Mouse (Mus musculus) limb, embryonic 12.5 days (tissue): Measurements from ENCODE around the gene Tcaf2. TPM values are rescaled to one million over a fixed set of nuclear protein-coding genes. Genes with fewer than 3 reads are reported as not detected.

Experiments
- ATAC-seq: fragments of 200-750 bp; cut with Nextera tagmentation; 2 replicates; pipeline ENCODE4 v1.8.0; 2017; ENCODE audit warnings: low read depth, moderate TSS enrichment; ENCODE audit not compliant: insufficient number of reproducible peaks, insufficient read depth, low FRiP score, low TSS enrichment
- H3K27ac ChIP-seq: fragments of 300-500 bp; sonication (generic); 2 replicates; pipeline ENCODE4 v1.5.1; 2016; ENCODE audit warnings: mild to moderate bottlenecking, moderate library complexity
- H3K27me3 ChIP-seq: fragments of 300-500 bp; sonication (generic); 2 replicates; pipeline ENCODE4 v1.6.1; 2016; ENCODE audit warnings: mild to moderate bottlenecking, moderate library complexity
- H3K36me3 ChIP-seq: fragments of 300-500 bp; sonication (generic); 2 replicates; pipeline ENCODE4 v1.6.1; 2016; ENCODE audit warnings: mild to moderate bottlenecking, moderate library complexity
- H3K4me1 ChIP-seq: fragments of 300-500 bp; sonication (generic); replicated peaks from 2 replicates; pipeline ENCODE4 v1.6.1; 2016
- H3K4me2 ChIP-seq: fragments of 300-500 bp; sonication (generic); 2 replicates; pipeline ENCODE4 v1.6.1; 2016; ENCODE audit warnings: mild to moderate bottlenecking, moderate library complexity
- H3K4me3 ChIP-seq: fragments of 300-500 bp; sonication (generic); replicated peaks from 2 replicates; pipeline ENCODE4 v1.5.1; 2016; ENCODE audit warnings: mild to moderate bottlenecking
- H3K9ac ChIP-seq: fragments of 300-500 bp; sonication (generic); replicated peaks from 2 replicates; pipeline ENCODE4 v1.6.1; 2016; ENCODE audit warnings: mild to moderate bottlenecking, moderate library complexity
- H3K9me3 ChIP-seq: fragments of 300-500 bp; sonication (generic); 2 replicates; pipeline ENCODE4 v1.6.1; 2016; ENCODE audit warnings: mild to moderate bottlenecking, moderate library complexity
- WGBS: fragments of 180-500 bp; shearing (Covaris S2); methylation state at CpG from one replicate; pipeline ENCODE4 v1.1.7; 2016; 5-methylcytosine and 5-hydroxymethylcytosine counted together
- polyA plus RNA-seq: library from polyadenylated mRNA; unstranded; fragments of >200 nt; fragmentation: Nextera tagmentation; extraction: Ambion mirVana; gene quantifications from 2 replicates; pipeline ENCODE4 v1.2.1, GENCODE M21; 2016

Gene Tcaf2
- 5.3 and 5.6 TPM in 2 replicates for polyA plus RNA-seq

GRCm38 (mm10) chr6:42644912-42645549 lies at the start of gene Tcaf2:
Gene Tcaf2 (minus strand): TSS chr6:42645254.
- Histone ChIP-seq H3K9me3 (no peaks in the 10 kb centered on the region), H3K27ac (no peak within 1 kb of the TSS), H3K36me3 (no peaks in the 10 kb centered on the region), H3K27me3 (no peaks in the 10 kb centered on the region), H3K9ac (no peak within 1 kb of the TSS), H3K4me2 (peak within 1 kb of the TSS; percentile 59), H3K4me3 (peak within 1 kb of the TSS; percentile 39), H3K4me1 (no peaks in the 10 kb centered on the region)
- ATAC-seq: peak; percentile 99
- WGBS: under 1% methylated on average over 23 of the region's 23 CpGs

GRCm38 (mm10) chr6:42692517-42693190 lies 47.6 kb upstream of the Tcaf2 start:
- H3K27me3 ChIP-seq: no peaks in the 10 kb centered on the region
- under 1% methylated on average over 32 of the region's 32 CpGs for WGBS
- peaks cover 9% of the 10 kb centered on the region for H3K4me1 ChIP-seq
- peak overlapping the region; percentile 74 for H3K4me3 ChIP-seq
- peak overlapping the region; percentile 87 for H3K9ac ChIP-seq
- H3K4me2 ChIP-seq: peak overlapping the region; percentile 79
- peak; percentile 92 for ATAC-seq
- H3K27ac ChIP-seq: peak overlapping the region; percentile 97
- H3K9me3 ChIP-seq: peaks cover 1% of the 10 kb centered on the region; the same call in 1 of the 2 replicates
- peaks cover 21% of the 10 kb centered on the region for H3K36me3 ChIP-seq

DNA sequence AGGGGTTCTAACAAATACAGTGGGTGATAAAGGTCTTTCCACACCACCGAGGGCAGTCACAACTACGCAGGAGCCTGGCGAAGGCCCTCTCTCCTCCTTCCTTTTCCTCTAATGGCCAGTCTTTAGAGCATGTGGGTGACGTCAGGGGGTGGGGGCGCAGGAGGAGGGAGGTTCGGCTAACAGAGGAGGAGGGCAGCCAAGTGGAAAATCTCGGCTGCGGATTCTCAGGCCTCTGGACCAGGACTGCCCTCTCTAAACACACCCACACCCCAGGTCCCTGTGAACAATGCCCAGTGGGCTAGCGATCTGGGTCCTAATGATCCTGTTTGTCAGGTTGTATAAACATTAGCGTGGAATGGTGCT lies 47.1 kb upstream of the Tcaf2 start:
- peak overlapping the region; percentile 97 for H3K27ac ChIP-seq
- ATAC-seq: peak; percentile 69
- no peaks in the 10 kb centered on the region for H3K27me3 ChIP-seq
- H3K9ac ChIP-seq: peak overlapping the region; percentile 87
- peaks cover 21% of the 10 kb centered on the region for H3K36me3 ChIP-seq
- peaks cover 9% of the 10 kb centered on the region for H3K4me1 ChIP-seq
- H3K4me3 ChIP-seq: peak overlapping the region; percentile 74
- WGBS: under 1% methylated on average over 10 of the region's 10 CpGs
- H3K4me2 ChIP-seq: peak overlapping the region; percentile 79
- no peaks in the 10 kb centered on the region for H3K9me3 ChIP-seq

DNA sequence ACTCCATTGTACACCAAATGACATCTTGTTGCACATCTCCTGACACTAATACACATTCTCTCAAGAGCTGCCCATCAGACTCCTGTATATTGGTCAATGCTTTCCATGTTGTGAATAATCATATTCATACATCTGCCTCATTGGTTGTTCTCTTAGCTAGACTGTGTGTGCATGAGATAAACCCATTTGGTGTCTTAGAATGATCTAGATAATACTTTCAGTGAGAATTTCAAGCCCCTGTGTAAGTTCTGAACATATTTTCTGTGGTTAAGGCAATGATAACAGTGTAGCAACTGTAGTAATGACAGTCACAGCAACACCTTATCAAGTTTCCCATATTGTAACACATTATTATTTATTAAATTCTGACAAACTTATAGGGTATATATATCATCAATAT lies 44.7 kb upstream of the Tcaf2 start:
- Histone ChIP-seq H3K27me3 (no peaks in the 10 kb centered on the region), H3K4me1 (peaks cover 9% of the 10 kb centered on the region), H3K9ac (no peak overlapping the region), H3K4me3 (no peak overlapping the region), H3K4me2 (no peak overlapping the region), H3K36me3 (peaks cover 38% of the 10 kb centered on the region), H3K9me3 (no peaks in the 10 kb centered on the region), H3K27ac (no peak overlapping the region)
- no peak for ATAC-seq

- H3K36me3 ChIP-seq: peaks cover 51% of the 10 kb centered on the region
Measured at GRCm38 (mm10) chr6:42687907-42688306, 42.9 kb upstream of the Tcaf2 start.

DNA sequence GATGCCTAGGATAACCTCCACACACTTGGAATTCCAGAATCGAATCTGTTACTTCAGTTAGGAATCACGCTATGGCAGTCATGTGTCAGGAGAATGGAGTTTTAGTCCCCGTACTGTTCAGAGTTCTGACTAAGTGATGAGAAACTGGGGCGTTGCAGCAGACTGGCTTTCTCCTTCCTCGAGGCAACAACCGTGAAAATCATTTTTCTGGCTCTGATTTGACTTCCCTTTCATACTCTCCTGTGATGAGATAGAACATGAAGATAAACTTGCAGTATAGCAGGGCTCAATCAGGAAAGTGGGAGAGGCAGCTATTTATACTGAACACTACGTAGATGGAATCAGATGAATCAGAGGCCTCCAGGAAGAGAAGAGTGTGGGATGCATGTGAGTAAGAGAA lies 35.0 kb upstream of the Tcaf2 start:
- H3K4me2 ChIP-seq: no peak overlapping the region
- H3K4me1 ChIP-seq: no peaks in the 10 kb centered on the region
- no peak overlapping the region for H3K4me3 ChIP-seq
- whole genome bisulfite sequencing: 94% methylated on average over 7 of the region's 7 CpGs
- H3K9me3 ChIP-seq: no peaks in the 10 kb centered on the region
- no peak overlapping the region for H3K27ac ChIP-seq
- H3K36me3 ChIP-seq: peaks cover 77% of the 10 kb centered on the region
- no peak overlapping the region for H3K9ac ChIP-seq
- no peak for ATAC-seq
- no peaks in the 10 kb centered on the region for H3K27me3 ChIP-seq

More at GRCm38 (mm10) chr6:42687907-42688306, 42.9 kb upstream of the Tcaf2 start:
- no peaks in the 10 kb centered on the region for H3K9me3 ChIP-seq
- no peak overlapping the region for H3K9ac ChIP-seq
- 82% methylated on average over 5 of the region's 5 CpGs for WGBS
- H3K27ac ChIP-seq: no peak overlapping the region
- H3K4me3 ChIP-seq: no peak overlapping the region
- ATAC-seq: no peak
- no peak overlapping the region for H3K4me2 ChIP-seq
- H3K27me3 ChIP-seq: no peaks in the 10 kb centered on the region
- peaks cover 9% of the 10 kb centered on the region for H3K4me1 ChIP-seq

GRCm38 (mm10) chr6:42676011-42676410 lies 31.0 kb upstream of the Tcaf2 start:
- Histone ChIP-seq H3K4me1 (no peaks in the 10 kb centered on the region), H3K4me3 (no peak overlapping the region), H3K9me3 (no peaks in the 10 kb centered on the region), H3K4me2 (no peak overlapping the region), H3K27ac (no peak overlapping the region), H3K9ac (no peak overlapping the region), H3K36me3 (peaks cover 88% of the 10 kb centered on the region), H3K27me3 (no peaks in the 10 kb centered on the region)
- ATAC-seq: no peak
- WGBS: 89% methylated on average over 3 of the region's 3 CpGs

GRCm38 (mm10) chr6:42671767-42672166 lies 26.7 kb upstream of the Tcaf2 start:
- H3K9ac ChIP-seq: no peak overlapping the region
- H3K27ac ChIP-seq: no peak overlapping the region
- no peaks in the 10 kb centered on the region for H3K9me3 ChIP-seq
- no peak for ATAC-seq
- peaks cover 61% of the 10 kb centered on the region for H3K36me3 ChIP-seq
- no peak overlapping the region for H3K4me3 ChIP-seq
- no peak overlapping the region for H3K4me2 ChIP-seq
- no peaks in the 10 kb centered on the region for H3K27me3 ChIP-seq
- H3K4me1 ChIP-seq: no peaks in the 10 kb centered on the region
- WGBS: 81% methylated on average over 1 of the region's 1 CpGs

- no peak overlapping the region for H3K4me3 ChIP-seq
- no peak overlapping the region for H3K4me2 ChIP-seq
- peaks cover 20% of the 10 kb centered on the region for H3K36me3 ChIP-seq
- H3K27ac ChIP-seq: no peak overlapping the region
- 96% methylated on average over 2 of the region's 2 CpGs for WGBS
- H3K9me3 ChIP-seq: no peaks in the 10 kb centered on the region
- H3K9ac ChIP-seq: no peak overlapping the region
- H3K4me1 ChIP-seq: no peaks in the 10 kb centered on the region
- no peaks in the 10 kb centered on the region for H3K27me3 ChIP-seq
- no peak for ATAC-seq
Measured at GRCm38 (mm10) chr6:42667722-42668121, 22.7 kb upstream of the Tcaf2 start.

- no peak overlapping the region for H3K4me3 ChIP-seq
- H3K27me3 ChIP-seq: no peaks in the 10 kb centered on the region
- no peaks in the 10 kb centered on the region for H3K36me3 ChIP-seq
- no peak overlapping the region for H3K9ac ChIP-seq
- no peaks in the 10 kb centered on the region for H3K9me3 ChIP-seq
- no peak overlapping the region for H3K27ac ChIP-seq
- WGBS: 55% methylated on average over 2 of the region's 2 CpGs
- ATAC-seq: no peak
- no peak overlapping the region for H3K4me2 ChIP-seq
- H3K4me1 ChIP-seq: no peaks in the 10 kb centered on the region
Measured at GRCm38 (mm10) chr6:42661739-42662138, 16.7 kb upstream of the Tcaf2 start.

- WGBS: 89% methylated on average over 5 of the region's 5 CpGs
- no peak overlapping the region for H3K27ac ChIP-seq
- ATAC-seq: no peak
- no peaks in the 10 kb centered on the region for H3K36me3 ChIP-seq
- H3K9me3 ChIP-seq: no peaks in the 10 kb centered on the region
- no peak overlapping the region for H3K4me2 ChIP-seq
- no peak overlapping the region for H3K9ac ChIP-seq
- no peak overlapping the region for H3K4me3 ChIP-seq
- no peaks in the 10 kb centered on the region for H3K4me1 ChIP-seq
- H3K27me3 ChIP-seq: no peaks in the 10 kb centered on the region
Measured at GRCm38 (mm10) chr6:42634393-42634792, 10.7 kb downstream of the Tcaf2 start.

- Histone ChIP-seq H3K4me3 (no peak overlapping the region), H3K4me1 (no peaks in the 10 kb centered on the region), H3K27ac (no peak overlapping the region), H3K9me3 (no peaks in the 10 kb centered on the region), H3K4me2 (no peak overlapping the region), H3K27me3 (no peaks in the 10 kb centered on the region), H3K9ac (no peak overlapping the region), H3K36me3 (no peaks in the 10 kb centered on the region)
- ATAC-seq: no peak
- WGBS: 78% methylated on average over 4 of the region's 4 CpGs
Measured at GRCm38 (mm10) chr6:42631395-42631794, 13.7 kb downstream of the Tcaf2 start.
